Mouse (Mus musculus): ENCODE results near the gene Papolg.

DNA sequence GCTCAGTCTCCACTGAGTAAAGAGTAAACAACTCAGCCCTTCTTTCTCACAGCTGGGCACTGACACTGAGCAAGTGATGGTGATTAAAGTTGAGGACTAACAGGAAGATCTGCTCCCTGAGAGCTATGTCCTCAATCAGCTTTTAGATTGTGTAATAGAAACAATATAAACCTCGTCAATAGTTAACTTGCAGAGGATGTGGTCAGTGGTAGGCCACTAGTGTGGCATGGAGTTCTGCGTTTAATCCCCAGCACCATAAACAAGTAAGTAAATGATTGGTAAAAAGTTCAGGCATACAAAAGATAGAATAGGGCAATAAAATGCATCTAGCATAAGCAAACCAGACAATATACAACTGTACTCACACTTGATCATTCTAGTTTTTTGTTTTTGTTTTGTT is 30.7 kb downstream of the Papolg start:
- TF ChIP-seq CTCF (IDR thresholded peaks at IDR 0.05) (no peak), EP300 (IDR thresholded peaks at IDR 0.05) (no peak)
